Mouse (Mus musculus): ENCODE results near the gene Sec14l2.

Gene Sec14l2

DNA sequence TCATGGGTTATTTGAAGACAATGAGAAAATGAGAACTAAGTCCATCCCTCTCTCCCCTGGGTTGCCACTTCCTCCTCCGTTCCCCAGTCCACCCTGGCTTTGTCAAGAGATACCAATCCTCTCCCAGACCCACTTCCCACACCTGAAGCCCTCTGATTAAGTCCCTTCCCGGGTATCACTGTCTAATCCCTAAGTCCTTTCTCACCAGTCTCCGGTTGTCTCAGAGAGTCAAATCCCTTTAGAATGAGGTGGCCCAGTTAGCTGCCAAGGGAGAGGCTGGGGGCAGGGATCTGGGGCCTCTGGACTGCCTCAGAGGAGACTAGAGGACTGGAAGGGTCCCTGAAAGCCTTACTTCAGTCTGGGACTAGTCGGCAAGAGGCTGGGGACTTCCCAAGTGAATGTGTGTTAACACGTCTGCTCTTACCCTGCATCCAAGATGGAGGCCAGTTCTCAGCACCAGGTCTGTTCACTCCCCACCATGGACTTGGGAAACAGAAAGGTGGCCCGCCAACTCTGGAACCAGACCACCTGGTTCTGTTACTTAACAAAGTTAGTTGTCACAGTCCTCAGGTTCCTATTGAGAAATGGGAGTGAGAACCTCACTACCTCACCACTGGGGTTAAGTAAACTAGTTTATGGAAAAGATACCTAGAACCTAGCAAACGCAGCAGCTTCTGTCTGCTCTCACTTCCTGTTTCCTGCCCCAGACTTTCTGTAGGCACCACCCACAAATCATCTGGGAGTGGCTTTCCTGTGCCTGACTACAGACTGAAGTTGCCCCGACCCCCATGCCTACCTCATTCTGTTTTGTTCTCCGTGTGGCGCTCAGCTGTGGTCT, at the start of gene Sec14l2:
TSS of gene Sec14l2 (minus strand) at position 674 of the 838 bp plus-strand sequence.
- DNase-seq (ENCODE audit: inconsistent ontology term), result no peak

GRCm38 (mm10) chr11:4166467-4167090, 43.4 kb upstream of the Sec14l2 start:
- no peak for DNase-seq (ENCODE audit: inconsistent ontology term)

DNA sequence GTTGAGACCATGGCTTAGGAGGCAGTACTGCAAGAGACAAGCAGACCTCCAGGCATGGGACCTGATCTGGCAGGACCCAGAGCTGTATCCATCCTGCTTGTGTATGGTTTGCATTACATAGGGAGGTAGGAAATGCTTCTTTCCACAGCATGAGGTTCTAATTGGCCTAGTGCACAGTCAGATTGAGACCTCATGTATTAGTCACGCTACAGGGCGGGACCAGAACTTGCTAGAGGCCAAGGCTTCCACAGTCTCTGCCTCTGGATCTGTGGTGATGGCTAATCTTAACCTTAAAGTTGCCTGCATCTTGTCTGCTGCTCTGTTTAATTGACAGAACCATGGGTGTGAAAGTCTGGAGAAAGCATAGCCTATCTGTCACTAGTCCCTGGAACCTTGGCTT, 41.5 kb upstream of the Sec14l2 start:
- DNase-seq (ENCODE audit: inconsistent ontology term), result no peak

DNA sequence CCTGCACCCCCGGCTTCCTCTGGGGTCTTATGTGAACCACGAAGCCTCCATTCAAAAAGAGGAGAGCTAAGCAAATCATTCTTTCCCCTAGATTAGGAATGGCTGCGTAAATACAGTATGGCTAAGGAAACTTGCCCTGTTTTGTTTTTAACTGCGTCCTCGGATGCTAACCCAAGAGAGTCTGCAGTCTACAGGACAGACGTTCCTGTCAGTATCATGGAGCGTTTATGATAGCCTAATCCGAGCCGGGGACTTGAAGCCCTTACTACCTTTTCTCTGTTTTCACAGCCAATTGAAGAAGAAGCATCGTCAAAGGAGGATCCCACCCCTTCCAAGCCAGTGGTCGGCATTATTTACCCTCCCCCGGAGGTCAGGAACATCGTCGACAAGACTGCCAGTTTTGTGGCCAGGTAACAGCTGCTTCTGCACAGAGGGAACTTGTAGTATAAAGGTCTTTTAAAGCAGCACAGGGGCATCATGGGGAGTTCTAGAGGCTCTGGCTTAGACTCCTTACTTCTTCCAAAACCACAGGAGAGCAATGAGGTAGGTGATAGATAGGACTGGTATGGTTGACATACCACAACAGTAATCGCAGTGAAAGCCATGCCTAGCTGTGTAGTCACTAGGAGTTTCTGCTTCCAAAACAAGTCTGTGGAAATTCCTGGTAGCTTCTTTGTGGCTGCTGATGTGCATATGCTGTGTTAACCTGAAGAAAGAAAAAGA, 37.7 kb upstream of the Sec14l2 start:
- DNase-seq (ENCODE audit: inconsistent ontology term), result peak; percentile 29

DNA sequence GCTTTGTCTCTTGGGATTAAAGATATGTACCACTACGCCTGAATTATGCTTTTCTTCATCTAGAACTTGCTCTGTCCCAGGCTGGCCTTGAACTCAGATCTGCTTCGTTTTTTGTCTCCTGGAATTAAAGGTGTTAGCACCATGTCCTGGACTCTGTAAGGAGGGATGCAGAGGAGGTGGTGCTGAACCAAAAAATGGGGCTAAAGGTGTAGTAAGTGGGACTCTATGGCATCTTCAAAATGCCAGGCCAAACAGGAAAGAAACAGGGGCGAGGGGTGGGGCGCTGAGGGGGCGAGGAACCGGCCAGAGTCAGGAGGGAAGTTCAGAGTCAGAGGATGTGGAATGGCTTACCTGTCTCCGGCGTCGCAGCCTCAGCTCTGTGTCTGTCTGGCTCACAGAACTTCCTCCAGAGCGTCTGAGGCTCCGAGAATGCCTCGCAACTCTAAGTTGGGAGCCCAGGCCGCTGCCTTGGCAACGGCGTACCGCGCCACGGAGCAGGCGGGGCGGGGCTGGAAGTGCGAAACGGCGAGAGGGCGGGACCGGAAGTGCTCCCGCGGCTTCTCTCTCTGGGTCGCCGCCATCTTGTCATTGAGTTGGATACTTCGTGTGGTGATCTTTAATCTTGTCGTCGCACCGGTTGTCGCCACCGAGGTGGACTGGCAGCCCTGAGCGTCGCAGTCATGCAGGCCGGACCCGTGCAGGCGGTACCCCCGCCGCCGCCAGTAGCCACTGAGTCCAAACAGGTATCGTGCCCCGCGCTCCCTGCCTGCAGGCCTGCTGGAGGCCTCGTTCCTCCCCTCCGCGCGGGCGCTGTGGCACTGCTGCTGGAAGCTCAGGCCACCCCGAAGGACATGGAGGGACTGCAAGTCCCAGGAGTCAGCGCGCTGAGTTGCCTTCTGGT, 36.8 kb upstream of the Sec14l2 start, which contains the start of the genes Ccdc157 and Sf3a1:
TSS of gene Ccdc157 (minus strand) at position 486 of the 901 bp plus-strand sequence.
TSS of gene Sf3a1 (plus strand) at position 543 of the 901 bp plus-strand sequence.
- peak; percentile 93 for DNase-seq (ENCODE audit: inconsistent ontology term)

DNA sequence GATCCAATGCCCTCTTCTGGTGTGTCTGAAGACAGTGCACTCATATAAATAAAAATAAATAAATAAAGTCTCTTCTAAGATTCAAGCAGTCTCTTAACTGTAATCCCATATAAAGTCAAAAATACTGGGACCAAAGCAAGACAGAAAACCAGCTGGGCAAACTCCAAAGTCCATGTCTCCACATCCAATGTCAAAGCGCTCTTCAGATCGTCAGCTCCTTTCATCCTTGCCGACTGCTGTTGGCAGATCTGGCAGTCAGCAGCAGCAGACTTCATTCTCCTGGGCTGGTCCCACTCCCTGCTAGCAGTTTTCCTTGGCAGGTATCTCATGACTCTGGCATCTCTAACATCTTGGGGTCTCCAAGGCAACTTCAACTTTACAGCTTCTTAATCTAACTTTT, 35.5 kb upstream of the Sec14l2 start:
- no peak for DNase-seq (ENCODE audit: inconsistent ontology term)

DNA sequence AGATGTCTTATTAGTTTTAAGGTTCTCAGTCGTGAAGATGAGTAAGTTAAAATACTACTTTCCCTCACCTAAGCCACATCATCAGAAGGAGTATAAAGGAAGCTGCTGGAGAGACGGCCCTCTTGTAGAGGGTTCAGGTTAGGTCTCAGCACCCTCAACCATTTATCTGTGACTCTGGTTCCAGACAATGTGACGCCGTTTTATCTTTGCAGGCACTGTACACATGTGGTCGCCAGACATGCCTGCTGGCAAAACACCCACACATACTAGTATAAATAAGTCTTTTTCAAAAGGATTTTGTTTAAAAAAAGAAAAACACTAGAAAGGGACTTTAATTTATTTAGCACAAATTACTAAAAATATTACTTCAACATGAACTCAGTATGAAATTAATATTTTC, 32.4 kb upstream of the Sec14l2 start:
- no peak for DNase-seq (ENCODE audit: inconsistent ontology term)

DNA sequence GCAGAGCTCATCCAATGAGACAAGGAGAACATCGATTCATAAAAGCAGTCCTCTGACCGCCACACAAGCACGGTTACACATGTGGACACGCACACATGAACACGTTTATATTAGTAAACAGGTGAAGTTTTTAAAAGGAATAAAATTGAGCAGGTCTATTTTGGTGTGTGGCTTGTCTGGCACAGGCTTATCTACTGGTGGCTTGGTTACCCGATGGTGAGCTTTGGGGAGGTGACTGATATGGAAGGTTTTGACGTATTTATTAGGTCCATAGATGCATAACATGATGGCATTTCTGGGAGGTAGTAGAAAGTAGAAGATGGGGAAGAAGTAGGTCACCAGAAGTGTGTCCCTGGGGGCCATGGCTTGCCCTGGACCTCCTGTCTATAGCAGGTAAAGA, 30.5 kb upstream of the Sec14l2 start:
- no peak for DNase-seq (ENCODE audit: inconsistent ontology term)

- DNase-seq (ENCODE audit: inconsistent ontology term), result no peak
Observed at GRCm38 (mm10) chr11:4149886-4150285, 26.7 kb upstream of the Sec14l2 start.

GRCm38 (mm10) chr11:4148536-4149156, 25.4 kb upstream of the Sec14l2 start:
- DNase-seq (ENCODE audit: inconsistent ontology term), result no peak

GRCm38 (mm10) chr11:4148120-4148519, 24.9 kb upstream of the Sec14l2 start:
- DNase-seq (ENCODE audit: inconsistent ontology term), result no peak

DNA sequence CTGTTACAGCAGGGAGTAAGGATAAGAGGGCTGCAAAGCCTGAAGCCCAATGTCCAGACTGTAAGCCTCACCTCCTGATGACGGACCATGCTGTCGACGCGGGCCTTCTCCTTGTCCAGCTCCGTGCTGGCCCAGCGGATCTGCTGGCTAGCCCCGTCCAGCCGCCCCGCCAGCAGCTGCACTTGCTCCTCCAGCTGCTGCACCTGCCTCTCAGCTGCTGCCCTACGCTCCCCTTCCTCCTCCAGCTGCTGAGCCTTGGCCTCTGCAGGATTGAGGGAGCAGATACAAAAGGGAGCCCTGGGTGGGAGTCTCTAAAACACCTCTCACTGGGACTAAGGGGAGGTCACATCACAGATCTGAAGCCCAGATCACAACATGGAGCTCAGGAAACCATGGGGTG, 23.9 kb upstream of the Sec14l2 start:
- no peak for DNase-seq (ENCODE audit: inconsistent ontology term)

DNA sequence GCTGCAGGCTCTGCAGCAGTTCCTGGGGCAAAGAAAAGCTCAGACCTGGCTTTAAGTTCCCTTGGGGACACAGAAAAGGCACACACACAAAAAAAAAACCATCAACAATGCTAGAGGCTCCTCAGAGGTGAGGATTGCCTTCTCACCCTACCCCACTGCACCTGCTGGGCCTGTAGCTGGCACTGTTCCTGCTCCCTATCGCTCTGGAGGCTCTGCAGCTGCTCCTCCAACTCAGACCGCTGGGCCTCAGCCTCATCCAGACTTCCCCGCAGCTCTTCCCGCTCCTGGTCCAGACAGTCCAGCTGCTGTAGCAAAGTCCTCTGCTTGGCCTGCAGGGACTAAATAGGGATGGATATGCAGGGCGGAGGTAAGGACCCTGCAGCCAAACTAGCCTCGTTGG, 23.2 kb upstream of the Sec14l2 start:
- DNase-seq (ENCODE audit: inconsistent ontology term), result no peak

DNA sequence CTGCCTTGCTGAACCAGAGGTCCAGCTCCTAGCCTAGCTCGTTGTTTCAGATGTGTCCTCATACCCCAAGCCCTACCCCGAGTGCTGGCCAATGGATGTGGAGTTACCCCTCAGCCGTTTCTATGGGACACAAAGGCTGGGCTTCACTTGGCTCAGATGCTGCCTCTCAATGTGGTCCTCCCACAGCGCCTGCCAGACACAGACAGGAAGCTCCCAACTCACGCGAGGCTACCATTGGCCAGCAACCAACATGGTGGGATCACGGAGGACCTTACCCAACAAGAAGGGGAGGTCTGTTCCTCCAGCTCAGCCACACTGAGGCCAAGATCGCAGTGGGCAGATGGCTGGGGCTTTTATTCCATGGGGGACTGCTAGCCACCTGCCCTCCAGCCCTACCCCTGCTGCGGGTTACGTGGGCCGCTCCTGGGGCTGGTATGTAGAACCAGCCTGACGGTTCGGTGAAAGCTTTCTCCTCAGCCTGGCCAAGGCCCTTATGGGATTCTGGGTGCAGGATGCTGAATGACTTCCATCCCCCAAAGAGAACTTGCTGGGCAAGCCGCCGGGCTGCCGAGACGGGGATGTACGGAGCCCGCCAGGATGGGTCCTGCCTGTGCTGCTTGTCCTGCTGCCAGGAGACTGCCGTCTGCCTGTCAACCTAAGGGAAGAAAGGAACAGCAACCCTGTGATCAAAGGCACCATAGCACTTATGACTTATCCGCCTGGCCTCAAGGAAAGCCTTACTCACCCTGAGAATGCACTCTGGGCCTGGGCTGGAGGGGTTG, 20.3 kb upstream of the Sec14l2 start:
- no peak for DNase-seq (ENCODE audit: inconsistent ontology term)

- DNase-seq (ENCODE audit: inconsistent ontology term), result no peak
Observed at GRCm38 (mm10) chr11:4142352-4142751, 19.1 kb upstream of the Sec14l2 start.

- no peak for DNase-seq (ENCODE audit: inconsistent ontology term)
Observed at GRCm38 (mm10) chr11:4141505-4141904, 18.3 kb upstream of the Sec14l2 start.

- DNase-seq (ENCODE audit: inconsistent ontology term), result no peak
Observed at GRCm38 (mm10) chr11:4138964-4139363, 15.7 kb upstream of the Sec14l2 start.

- DNase-seq (ENCODE audit: inconsistent ontology term), result peak; percentile 93
Observed at GRCm38 (mm10) chr11:4134986-4135935, 12.0 kb upstream of the Sec14l2 start, which contains the start of gene Rnf215. Gene Rnf215 (plus strand): TSS chr11:4135202.

DNA sequence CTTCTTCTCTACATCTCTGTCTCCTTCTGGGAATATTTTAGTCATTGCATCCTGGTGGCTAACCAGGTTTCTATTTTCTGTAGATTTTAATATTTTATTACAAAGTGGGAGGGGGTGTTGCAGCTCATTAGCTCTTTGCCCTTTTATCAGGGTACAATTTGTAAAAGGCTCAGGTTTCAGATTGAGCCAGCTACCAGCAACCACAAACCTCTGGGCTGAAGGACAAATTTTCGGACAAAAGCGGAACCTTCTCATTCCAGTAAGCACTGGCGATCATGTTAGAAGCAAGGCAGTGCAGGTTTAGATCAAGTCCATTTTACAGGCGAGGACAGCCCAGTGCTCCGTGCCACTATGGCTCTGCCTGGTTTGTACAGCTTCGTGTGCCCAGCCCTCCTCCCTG, 11.2 kb upstream of the Sec14l2 start:
- no peak for DNase-seq (ENCODE audit: inconsistent ontology term)

All from Muller cell, postnatal 12 days (primary cell).